Mouse (Mus musculus) cerebellum, adult 9-10 months (tissue): ENCODE measurements around the gene D1Pas1.

ENCODE experiments used
- DNase-seq: peaks from one replicate; pipeline ENCODE4 v3.0.0; 2022

Gene D1Pas1

GRCm38 (mm10) chr1:186967201-186967812 lies at the start of gene D1Pas1:
Gene D1Pas1 (plus strand): TSS chr1:186967416.
- no peak for DNase-seq

GRCm38 (mm10) chr1:186922489-186923370 lies 44.5 kb upstream of the D1Pas1 start:
- DNase-seq, result no peak

- no peak for DNase-seq
Measured at GRCm38 (mm10) chr1:186924027-186924426, 43.2 kb upstream of the D1Pas1 start.

GRCm38 (mm10) chr1:186925411-186925810 lies 41.8 kb upstream of the D1Pas1 start:
- DNase-seq, result no peak

GRCm38 (mm10) chr1:186926316-186926949 lies 40.8 kb upstream of the D1Pas1 start:
- DNase-seq, result no peak

- DNase-seq, result no peak
Measured at GRCm38 (mm10) chr1:186926950-186927316, 40.3 kb upstream of the D1Pas1 start.

GRCm38 (mm10) chr1:186927494-186927893 lies 39.7 kb upstream of the D1Pas1 start:
- DNase-seq, result no peak

GRCm38 (mm10) chr1:186930160-186930887 lies 36.9 kb upstream of the D1Pas1 start:
- DNase-seq, result no peak

- no peak for DNase-seq
Measured at GRCm38 (mm10) chr1:186930888-186931233, 36.4 kb upstream of the D1Pas1 start.

GRCm38 (mm10) chr1:186934205-186934604 lies 33.0 kb upstream of the D1Pas1 start:
- no peak for DNase-seq

- DNase-seq, result no peak
Measured at GRCm38 (mm10) chr1:186952381-186952780, 14.8 kb upstream of the D1Pas1 start.

GRCm38 (mm10) chr1:186954591-186954990 lies 12.6 kb upstream of the D1Pas1 start:
- DNase-seq, result no peak

- no peak for DNase-seq
Measured at GRCm38 (mm10) chr1:186959380-186959779, 7.8 kb upstream of the D1Pas1 start.

GRCm38 (mm10) chr1:186964143-186964875 lies 2.9 kb upstream of the D1Pas1 start:
- no peak for DNase-seq

- no peak for DNase-seq
Measured at GRCm38 (mm10) chr1:186967926-186968325, 710 bp downstream of the D1Pas1 start.

- no peak for DNase-seq
Measured at GRCm38 (mm10) chr1:186976937-186977540, 9.8 kb downstream of the D1Pas1 start.

- no peak for DNase-seq
Measured at GRCm38 (mm10) chr1:186977801-186978200, 10.6 kb downstream of the D1Pas1 start.

GRCm38 (mm10) chr1:186979465-186979864 lies 12.2 kb downstream of the D1Pas1 start:
- DNase-seq, result no peak

- DNase-seq, result no peak
Measured at GRCm38 (mm10) chr1:186980503-186980902, 13.3 kb downstream of the D1Pas1 start.

- DNase-seq, result no peak
Measured at GRCm38 (mm10) chr1:186985131-186985530, 17.9 kb downstream of the D1Pas1 start.

- no peak for DNase-seq
Measured at GRCm38 (mm10) chr1:186986086-186986485, 18.9 kb downstream of the D1Pas1 start.

- no peak for DNase-seq
Measured at GRCm38 (mm10) chr1:186986506-186986905, 19.3 kb downstream of the D1Pas1 start.
